Mouse (Mus musculus) hindbrain, embryonic 10.5 days (tissue): ENCODE measurements at regions not wholly inside any gene's neighbourhood (a gene's known extent, or its start where the extent isn't known, plus 50 kb on each side); places are given as distances from the start of the nearest gene placed in this dataset.

Source experiments
- DNase-seq: peaks from one replicate; pipeline ENCODE4 v3.0.0-alpha.2; 2017; ENCODE audit warnings: low spot score
- H3K27ac ChIP-seq: fragments of 300-500 bp; sonication (generic); 2 replicates; pipeline ENCODE4 v1.5.1; 2016; ENCODE audit warnings: mild to moderate bottlenecking, moderate library complexity
- H3K27me3 ChIP-seq: fragments of 300-500 bp; sonication (generic); 2 replicates; pipeline ENCODE4 v1.6.1; 2016; ENCODE audit warnings: mild to moderate bottlenecking; ENCODE audit not compliant: poor library complexity, insufficient read depth, severe bottlenecking
- H3K36me3 ChIP-seq: fragments of 300-500 bp; sonication (generic); 2 replicates; pipeline ENCODE4 v1.6.1; 2016; ENCODE audit warnings: mild to moderate bottlenecking, moderate library complexity
- H3K4me1 ChIP-seq: fragments of 300-500 bp; sonication (generic); replicated peaks from 2 replicates; pipeline ENCODE4 v1.6.1; 2016; ENCODE audit warnings: mild to moderate bottlenecking
- H3K4me3 ChIP-seq: fragments of 300-500 bp; sonication (generic); 2 replicates; pipeline ENCODE4 v1.5.1; 2016; ENCODE audit warnings: mild to moderate bottlenecking, moderate library complexity
- H3K9me3 ChIP-seq: fragments of 300-500 bp; sonication (generic); 2 replicates; pipeline ENCODE4 v1.6.1; 2016; ENCODE audit warnings: mild to moderate bottlenecking, moderate library complexity
- WGBS: fragments of 180-500 bp; shearing (Covaris S2); methylation state at CpG from one replicate; pipeline ENCODE4 v1.1.7; 2016; 5-methylcytosine and 5-hydroxymethylcytosine counted together

DNA sequence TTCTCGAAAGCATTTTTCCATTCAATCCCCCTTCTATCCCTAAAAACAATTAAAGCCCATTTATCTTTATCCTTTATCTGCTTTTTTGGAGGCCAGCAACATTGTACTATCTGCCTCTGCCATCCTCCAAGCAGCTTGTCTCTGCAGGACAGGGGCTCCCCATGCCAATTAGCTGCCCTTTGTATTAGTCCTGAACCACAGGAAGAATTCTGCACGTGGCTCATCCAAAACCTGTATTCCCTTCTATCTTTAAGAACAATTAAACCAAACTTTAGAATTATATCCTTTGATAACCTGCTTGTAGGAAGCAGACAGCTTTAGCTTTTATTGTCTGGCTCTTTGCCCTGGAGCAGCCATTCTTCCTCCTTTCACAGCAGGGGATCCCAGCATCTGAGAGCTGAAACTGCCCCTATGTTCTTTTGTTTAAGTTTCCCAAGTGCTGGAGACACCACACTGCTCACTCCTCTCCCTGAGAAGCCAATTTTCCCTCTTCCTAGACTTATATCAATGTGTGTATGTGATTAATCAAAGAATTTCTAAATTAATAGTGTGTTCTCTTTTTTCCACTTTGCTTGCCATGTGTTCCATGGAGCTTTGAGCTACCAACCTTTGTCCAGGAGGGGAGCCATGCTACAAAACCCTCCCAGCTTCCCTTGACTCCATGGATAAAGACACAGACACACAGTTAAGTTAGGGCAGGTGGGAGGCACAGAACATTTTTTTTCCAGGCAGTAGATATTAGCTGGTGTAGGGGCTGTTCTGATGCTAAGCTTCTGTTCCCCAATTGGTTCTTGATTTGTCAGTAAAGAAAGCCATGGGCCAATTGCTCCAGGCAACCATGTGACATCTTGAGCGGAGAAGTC, 256.6 kb upstream of the Sema3a start:
- H3K4me1 ChIP-seq, result peaks cover 10% of the 10 kb centered on the region
- 32% methylated on average over 3 of the region's 3 CpGs for WGBS
- H3K27me3 ChIP-seq, result no peaks in the 10 kb centered on the region
- H3K27ac ChIP-seq, result no peak overlapping the region; the same call in 1 of the 2 replicates
- H3K4me3 ChIP-seq, result no peak overlapping the region
- no peaks in the 10 kb centered on the region for H3K36me3 ChIP-seq
- peak; percentile 15 for DNase-seq
- no peaks in the 10 kb centered on the region for H3K9me3 ChIP-seq

DNA sequence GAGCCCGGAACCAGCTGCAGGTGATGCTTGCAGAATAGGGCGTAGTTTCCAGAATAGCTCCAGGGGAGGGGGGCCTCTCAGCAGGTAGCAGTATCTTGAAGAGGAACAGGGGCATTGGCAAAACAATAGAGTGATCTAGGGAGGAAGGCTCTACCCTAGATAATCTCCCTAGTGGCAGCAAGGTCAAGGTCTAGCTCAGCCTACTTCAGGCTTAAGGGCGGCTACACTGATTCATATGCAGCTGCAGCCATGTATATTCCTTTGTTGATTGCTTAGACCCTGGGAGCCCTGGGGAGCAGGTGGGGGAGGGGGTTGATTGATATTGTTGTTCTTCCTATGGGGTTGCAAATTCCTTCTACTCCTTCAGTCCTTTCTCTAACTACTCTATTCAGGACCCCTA, 252.3 kb upstream of the Sema3a start:
- Histone ChIP-seq H3K27me3 (no peaks in the 10 kb centered on the region), H3K4me3 (no peak overlapping the region), H3K36me3 (no peaks in the 10 kb centered on the region), H3K4me1 (peaks cover 10% of the 10 kb centered on the region), H3K9me3 (no peaks in the 10 kb centered on the region), H3K27ac (no peak overlapping the region)
- DNase-seq, result no peak
- 87% methylated on average over 3 of the region's 3 CpGs for WGBS

DNA sequence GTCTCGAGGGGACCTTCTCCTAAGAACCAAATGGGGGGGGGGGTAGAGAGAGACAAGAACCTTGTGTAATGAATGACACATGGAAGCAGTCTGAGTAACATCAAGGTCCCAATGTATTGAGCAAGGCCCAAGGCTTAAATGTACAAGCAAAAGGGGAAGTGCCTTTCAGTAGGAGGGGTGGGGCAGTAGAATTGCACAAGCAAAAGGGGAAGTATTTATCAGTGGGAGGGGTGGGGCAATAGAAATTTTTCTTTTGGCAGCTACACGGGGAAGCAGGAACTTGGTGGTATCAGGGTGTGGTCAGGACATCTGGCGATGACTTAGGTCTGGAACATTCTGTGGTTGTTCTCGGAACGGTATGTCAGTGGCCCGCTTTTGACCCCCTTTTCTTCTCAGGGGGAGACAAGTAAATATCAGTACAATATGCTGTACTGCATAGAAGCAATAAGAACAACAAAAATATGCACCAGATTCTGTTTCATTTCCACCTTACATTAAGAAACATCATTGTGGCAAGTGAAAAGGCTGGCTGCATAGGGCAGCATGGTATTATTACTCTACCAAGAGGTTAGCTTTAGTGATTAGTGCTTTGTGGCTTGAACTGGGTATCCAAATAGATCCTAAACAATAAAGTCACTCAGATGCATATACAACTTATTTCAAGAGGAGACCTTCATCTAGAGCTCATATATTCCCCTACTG, 247.5 kb upstream of the Sema3a start:
- DNase-seq, result no peak
- Histone ChIP-seq H3K4me1 (no peaks in the 10 kb centered on the region), H3K27me3 (no peaks in the 10 kb centered on the region), H3K9me3 (no peaks in the 10 kb centered on the region), H3K4me3 (no peak overlapping the region), H3K36me3 (no peaks in the 10 kb centered on the region), H3K27ac (no peak overlapping the region)
- WGBS, result 89% methylated on average over 6 of the region's 6 CpGs

DNA sequence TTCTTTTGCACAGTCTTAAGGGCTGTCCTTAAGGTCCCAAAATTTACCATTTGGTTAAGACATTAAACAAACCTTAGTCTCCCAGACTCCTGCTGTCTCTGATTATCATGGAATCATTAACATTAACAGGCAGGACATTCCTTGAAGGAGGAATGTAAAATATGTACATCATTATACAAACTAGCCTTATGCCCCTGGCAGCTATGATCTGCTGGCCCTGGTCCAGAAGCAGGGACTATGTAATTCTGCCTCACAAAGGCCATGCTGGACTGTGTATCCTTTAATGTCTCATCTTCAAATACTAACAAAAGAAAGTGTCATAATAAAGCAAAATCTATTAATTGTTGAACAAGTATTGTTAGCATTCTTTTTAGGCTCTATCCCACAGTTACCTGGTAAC, 232.9 kb upstream of the Sema3a start:
- no peak for DNase-seq
- no peaks in the 10 kb centered on the region for H3K9me3 ChIP-seq
- no peaks in the 10 kb centered on the region for H3K27me3 ChIP-seq
- H3K36me3 ChIP-seq, result no peaks in the 10 kb centered on the region
- no peaks in the 10 kb centered on the region for H3K4me1 ChIP-seq
- H3K4me3 ChIP-seq, result no peak overlapping the region
- no peak overlapping the region for H3K27ac ChIP-seq

DNA sequence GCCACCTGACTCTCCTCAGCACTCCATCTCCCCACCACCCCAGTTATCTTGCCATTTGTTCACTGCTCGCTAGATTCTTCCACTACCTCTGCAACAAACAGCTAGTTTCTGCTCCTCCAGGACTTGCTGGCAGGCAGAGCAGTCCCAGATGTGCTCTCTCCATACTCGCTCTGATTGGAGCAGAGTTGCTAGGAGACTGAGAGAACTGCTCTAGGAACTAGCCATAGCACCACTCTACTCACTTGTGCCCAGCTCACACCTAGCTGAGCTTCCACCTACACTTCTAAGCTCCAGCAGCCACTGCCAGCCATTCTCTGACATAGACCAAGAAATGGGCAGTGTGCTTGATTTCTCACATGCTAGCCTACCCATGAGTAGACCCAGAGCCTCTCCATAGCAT, 230.6 kb upstream of the Sema3a start:
- Histone ChIP-seq H3K27me3 (no peaks in the 10 kb centered on the region), H3K4me3 (no peak overlapping the region), H3K27ac (no peak overlapping the region), H3K36me3 (no peaks in the 10 kb centered on the region), H3K4me1 (no peaks in the 10 kb centered on the region), H3K9me3 (no peaks in the 10 kb centered on the region)
- no peak for DNase-seq
- WGBS, result 68% methylated on average over 2 of the region's 2 CpGs

DNA sequence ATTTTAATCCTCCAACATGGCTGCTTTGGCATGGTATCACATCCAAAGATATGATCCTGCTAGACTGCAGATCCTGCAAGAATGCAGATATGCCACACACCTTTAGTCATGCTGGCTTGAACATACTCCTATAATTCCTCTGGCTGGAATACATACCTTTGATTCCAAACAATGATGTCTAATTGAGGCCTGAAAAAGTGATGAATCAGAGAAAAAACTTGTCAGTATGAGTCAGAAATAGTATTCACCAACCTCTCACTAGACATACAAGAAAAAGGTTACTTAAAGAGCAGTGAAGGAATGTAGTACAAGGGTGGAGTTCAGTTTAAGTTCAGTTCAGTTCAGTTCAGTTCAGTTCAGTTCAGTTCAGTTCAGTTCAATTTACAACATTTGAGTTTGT, 214.5 kb upstream of the Sema3a start:
- Histone ChIP-seq H3K27ac (no peak overlapping the region), H3K27me3 (no peaks in the 10 kb centered on the region), H3K36me3 (no peaks in the 10 kb centered on the region), H3K4me1 (no peaks in the 10 kb centered on the region), H3K9me3 (no peaks in the 10 kb centered on the region), H3K4me3 (no peak overlapping the region)
- no peak for DNase-seq

DNA sequence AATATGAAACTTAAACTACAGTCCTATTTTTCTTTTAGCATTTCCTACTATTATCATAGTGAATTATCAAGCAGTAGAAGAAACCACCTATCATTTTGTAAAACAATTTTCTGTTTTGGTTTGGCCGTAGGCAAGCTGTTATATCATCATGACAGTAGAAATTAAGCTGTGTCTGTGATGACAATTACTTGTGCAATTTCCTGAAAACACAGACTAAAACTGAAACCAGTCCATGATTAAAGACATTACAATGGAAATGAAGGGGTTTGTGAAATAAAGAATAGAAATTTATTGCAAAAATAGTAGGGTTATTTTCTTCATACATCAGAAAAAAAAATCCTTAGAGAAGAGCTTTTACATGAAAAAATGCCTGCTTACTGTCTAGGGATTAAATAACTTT, 210.8 kb upstream of the Sema3a start:
- H3K9me3 ChIP-seq, result no peaks in the 10 kb centered on the region
- no peak for DNase-seq
- H3K27ac ChIP-seq, result no peak overlapping the region
- no peaks in the 10 kb centered on the region for H3K27me3 ChIP-seq
- WGBS, result 79% methylated on average over 1 of the region's 1 CpGs
- no peaks in the 10 kb centered on the region for H3K4me1 ChIP-seq
- no peak overlapping the region for H3K4me3 ChIP-seq
- H3K36me3 ChIP-seq, result no peaks in the 10 kb centered on the region

DNA sequence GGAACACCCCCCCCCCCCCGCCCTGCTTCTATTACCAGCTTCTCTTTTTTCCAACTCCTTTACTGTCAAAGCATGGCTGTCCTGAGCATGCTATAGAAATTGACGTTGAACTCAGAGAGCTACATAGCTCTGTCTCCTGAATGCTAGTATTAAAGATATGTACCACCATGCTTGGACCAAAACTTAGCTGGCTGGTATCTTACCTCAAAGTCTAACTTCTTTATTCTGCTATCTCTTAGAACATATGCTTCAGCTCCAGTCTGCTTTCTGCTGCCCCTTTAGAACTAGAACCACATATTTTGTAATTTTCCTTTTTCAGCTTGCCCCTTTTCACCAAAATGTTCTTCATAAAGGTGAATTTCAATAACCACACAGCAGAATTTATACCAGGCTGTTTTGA, 205.9 kb upstream of the Sema3a start:
- 78% methylated on average over 2 of the region's 2 CpGs for WGBS

DNA sequence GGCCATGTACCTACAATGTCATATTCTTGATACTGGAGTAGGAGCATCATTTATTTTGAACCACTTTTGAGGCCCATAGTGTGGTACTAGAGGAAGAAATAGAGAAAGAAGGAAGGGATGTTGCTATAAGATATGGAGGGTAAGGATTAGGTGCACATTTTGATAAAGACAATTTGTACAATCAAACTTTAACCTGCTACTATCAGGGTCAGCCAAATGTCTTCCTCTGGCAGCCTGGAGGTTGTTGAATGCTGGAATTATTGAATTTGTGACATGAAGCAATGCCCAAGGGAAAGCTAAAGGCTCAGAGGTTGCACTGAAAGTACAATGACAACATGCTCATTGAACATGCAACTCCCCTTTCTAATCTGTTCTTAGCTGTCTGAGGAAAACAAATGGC, 202.3 kb upstream of the Sema3a start:
- no peaks in the 10 kb centered on the region for H3K36me3 ChIP-seq
- no peak for DNase-seq
- no peaks in the 10 kb centered on the region for H3K27me3 ChIP-seq
- H3K9me3 ChIP-seq, result no peaks in the 10 kb centered on the region
- no peak overlapping the region for H3K4me3 ChIP-seq
- H3K27ac ChIP-seq, result no peak overlapping the region
- no peaks in the 10 kb centered on the region for H3K4me1 ChIP-seq

More for the DNA sequence above, 205.9 kb upstream of the Sema3a start:
- no peaks in the 10 kb centered on the region for H3K9me3 ChIP-seq
- H3K36me3 ChIP-seq, result no peaks in the 10 kb centered on the region
- no peak for DNase-seq
- H3K4me3 ChIP-seq, result no peak overlapping the region
- no peaks in the 10 kb centered on the region for H3K4me1 ChIP-seq
- H3K27me3 ChIP-seq, result no peaks in the 10 kb centered on the region
- H3K27ac ChIP-seq, result no peak overlapping the region

DNA sequence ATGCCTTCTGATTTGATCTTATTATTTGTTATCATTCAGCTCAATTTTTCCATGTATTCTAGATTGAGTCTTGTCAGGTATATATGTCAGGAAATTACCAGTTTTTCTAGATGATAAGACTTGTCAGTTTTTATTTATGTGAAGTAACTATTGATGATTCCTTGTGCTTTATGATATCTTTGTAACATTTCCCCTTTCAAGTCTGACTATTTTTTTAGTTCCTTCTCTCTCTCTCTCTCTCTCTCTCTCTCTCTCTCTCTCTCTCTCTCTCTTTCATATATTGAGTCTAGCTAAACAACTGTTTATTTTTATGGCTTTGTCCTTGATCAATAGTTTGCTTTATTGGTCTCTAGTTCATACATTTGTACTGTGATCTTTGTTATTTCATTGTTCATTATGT, 199.7 kb upstream of the Sema3a start:
- H3K27me3 ChIP-seq, result no peaks in the 10 kb centered on the region
- no peak for DNase-seq
- no peaks in the 10 kb centered on the region for H3K9me3 ChIP-seq
- H3K4me1 ChIP-seq, result no peaks in the 10 kb centered on the region
- H3K27ac ChIP-seq, result no peak overlapping the region
- H3K36me3 ChIP-seq, result no peaks in the 10 kb centered on the region
- H3K4me3 ChIP-seq, result no peak overlapping the region

DNA sequence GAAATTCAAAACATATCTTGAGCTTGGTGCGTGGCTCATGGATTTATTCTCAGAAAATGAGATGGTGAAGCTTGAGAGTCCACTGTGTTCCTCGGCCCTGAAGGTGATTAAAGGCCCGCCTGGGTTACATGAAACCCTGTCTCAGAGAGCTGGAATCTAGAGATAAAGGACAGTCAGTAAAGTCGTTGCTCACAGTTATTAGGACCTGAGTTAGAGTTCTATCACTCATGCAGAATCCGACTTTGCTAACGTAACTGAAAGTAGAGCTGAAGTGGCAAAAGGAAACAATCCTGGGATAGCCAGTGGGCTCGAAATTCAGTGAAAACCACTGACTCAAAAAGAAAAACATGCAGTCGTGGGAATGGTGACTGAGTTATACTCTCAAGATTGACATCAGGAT, 198.9 kb upstream of the Sema3a start:
- no peaks in the 10 kb centered on the region for H3K27me3 ChIP-seq
- H3K9me3 ChIP-seq, result no peaks in the 10 kb centered on the region
- no peak overlapping the region for H3K27ac ChIP-seq
- H3K4me1 ChIP-seq, result no peaks in the 10 kb centered on the region
- no peak overlapping the region for H3K4me3 ChIP-seq
- H3K36me3 ChIP-seq, result no peaks in the 10 kb centered on the region
- DNase-seq, result no peak
- WGBS, result 86% methylated on average over 8 of the region's 8 CpGs

DNA sequence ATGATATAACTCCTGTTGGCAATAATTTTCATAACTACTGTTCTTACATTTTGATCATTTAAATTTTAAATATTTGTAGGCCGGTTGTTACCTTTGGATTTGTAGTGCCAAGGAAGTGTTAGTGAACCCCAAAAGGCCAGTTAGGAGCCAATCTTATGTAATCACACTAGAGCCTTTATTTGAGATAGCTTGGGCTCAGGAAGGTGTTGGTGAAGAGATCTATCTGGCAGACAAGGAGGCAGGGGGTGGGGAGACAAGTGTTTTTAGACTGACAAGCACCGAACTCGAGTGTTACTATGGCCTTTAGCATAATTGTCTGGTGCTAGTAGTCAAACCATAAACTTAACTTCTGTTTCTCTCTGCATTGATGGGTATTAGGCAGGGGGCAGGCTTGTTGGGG, 198.0 kb upstream of the Sema3a start:
- Histone ChIP-seq H3K36me3 (no peaks in the 10 kb centered on the region), H3K27ac (no peak overlapping the region), H3K4me3 (no peak overlapping the region), H3K4me1 (no peaks in the 10 kb centered on the region), H3K27me3 (no peaks in the 10 kb centered on the region), H3K9me3 (no peaks in the 10 kb centered on the region)
- no peak for DNase-seq
- 92% methylated on average over 3 of the region's 3 CpGs for WGBS

DNA sequence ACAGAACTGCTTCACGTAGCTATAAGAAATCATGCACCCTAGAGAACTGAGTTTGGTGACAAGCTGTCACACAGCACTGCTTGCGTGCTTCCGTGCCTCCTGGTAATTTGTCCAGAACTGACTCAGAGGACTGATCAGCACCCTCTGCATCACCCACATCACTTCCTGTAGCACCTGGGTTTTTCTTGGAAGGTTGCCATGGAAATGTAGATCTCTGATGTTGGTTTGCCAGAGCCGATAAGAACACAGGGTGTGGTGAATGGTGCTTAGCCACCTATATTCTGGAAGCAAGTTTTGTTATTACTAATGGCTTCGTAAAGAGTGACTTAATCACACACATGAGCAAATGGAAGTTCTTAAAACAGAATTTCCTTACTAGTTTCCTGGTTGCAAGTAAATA, 188.2 kb upstream of the Sema3a start:
- Histone ChIP-seq H3K27ac (no peak overlapping the region), H3K36me3 (no peaks in the 10 kb centered on the region), H3K4me1 (0 out of 2 replicates have a peak, but pooled peaks cover 3% of the 10 kb centered on the region), H3K27me3 (no peaks in the 10 kb centered on the region), H3K4me3 (no peak overlapping the region), H3K9me3 (no peaks in the 10 kb centered on the region)
- 83% methylated on average over 5 of the region's 5 CpGs for WGBS
- DNase-seq, result no peak
